30 mouse cellular contexts compared by ENCODE assay signal in the genomic region with DNA sequence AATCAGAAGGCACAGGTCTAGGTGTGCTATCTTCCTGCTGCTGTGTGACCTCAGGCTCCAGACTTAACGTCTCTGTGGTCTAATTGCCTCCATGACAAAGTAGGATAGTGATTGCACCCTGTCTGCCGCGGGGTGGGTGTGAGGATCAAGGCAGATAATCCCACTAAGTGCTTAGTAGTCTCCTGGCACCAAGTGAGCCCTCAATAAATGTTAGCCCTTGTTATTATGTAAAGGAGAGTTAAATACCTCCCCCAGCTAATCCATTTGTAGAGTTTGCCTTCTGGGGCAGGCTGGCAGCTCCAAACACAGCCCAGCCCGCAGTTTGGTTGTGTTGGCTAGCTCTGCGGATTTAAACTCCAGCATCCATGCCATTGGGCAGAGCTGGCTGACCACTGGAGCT. TPM values are rescaled to one million over a fixed set of nuclear protein-coding genes. Genes with fewer than 3 reads are reported as not detected.
A peak's percentile ranks its signal among the peaks of the same experiment; 100 is the strongest.
DNase-seq lines count a peak whose midpoint lies in the region; ATAC-seq and TF ChIP-seq lines count a peak whose summit lies in the region.
"Had no signal": no experiment of that assay in that cellular context is flagged by ENCODE, and none has a peak within 500 bp of the region (broad histone marks: within the 10 kb centered on the region; RNA-seq: fewer than 3 reads in every experiment).

No protein-coding gene starts in this region.

- no peak overlapping the region for H3K4me2 ChIP-seq in forebrain, embryonic 15.5 days (replicated peaks)
- H3K4me2 ChIP-seq in neural tube, embryonic 15.5 days, result no peak overlapping the region
- H3K4me2 ChIP-seq: embryonic facial prominence, embryonic 12.5 days; embryonic facial prominence, embryonic 15.5 days; heart, embryonic 13.5 days; hindbrain, embryonic 14.5 days had no signal

- peaks cover 49% of the 10 kb centered on the region for H3K4me1 ChIP-seq in forebrain, embryonic 15.5 days
- H3K4me1 ChIP-seq in forebrain, embryonic 10.5 days, result peaks cover 22% of the 10 kb centered on the region
- peaks cover 24% of the 10 kb centered on the region for H3K4me1 ChIP-seq in neural tube, embryonic 15.5 days
- H3K4me1 ChIP-seq: embryonic facial prominence, embryonic 12.5 days; embryonic facial prominence, embryonic 15.5 days; heart, embryonic 13.5 days had no signal

- H3K36me3 ChIP-seq in forebrain, embryonic 15.5 days, result no peaks in the 10 kb centered on the region
- no peaks in the 10 kb centered on the region for H3K36me3 ChIP-seq in forebrain, embryonic 10.5 days (replicated peaks)
- H3K36me3 ChIP-seq in neural tube, embryonic 15.5 days, result no peaks in the 10 kb centered on the region
- H3K36me3 ChIP-seq: embryonic facial prominence, embryonic 12.5 days; embryonic facial prominence, embryonic 15.5 days; heart, embryonic 10.5 days; heart, embryonic 13.5 days had no signal

- H3K27ac ChIP-seq in forebrain, embryonic 15.5 days (replicated peaks), result 0 out of 2 replicates have a peak overlapping the region, but pooled peaks have one; percentile 24
- no peak overlapping the region for H3K27ac ChIP-seq in forebrain, embryonic 10.5 days
- H3K27ac ChIP-seq in layer of hippocampus, adult 2 months, result peak overlapping the region; percentile 71
- H3K27ac ChIP-seq in neural tube, embryonic 15.5 days (replicated peaks), result no peak overlapping the region
- H3K27ac ChIP-seq: embryonic facial prominence, embryonic 12.5 days; embryonic facial prominence, embryonic 15.5 days; heart, adult 2 months; heart, embryonic 10.5 days; heart, embryonic 13.5 days; hindbrain, embryonic 14.5 days; hindbrain, postnatal 0 days had no signal

- no peak overlapping the region for H3K4me3 ChIP-seq in forebrain, embryonic 15.5 days
- no peak overlapping the region for H3K4me3 ChIP-seq in forebrain, embryonic 10.5 days
- no peak overlapping the region for H3K4me3 ChIP-seq in layer of hippocampus, adult 2 months
- H3K4me3 ChIP-seq in neural tube, embryonic 15.5 days (replicated peaks), result no peak overlapping the region
- H3K4me3 ChIP-seq: embryonic facial prominence, embryonic 12.5 days; embryonic facial prominence, embryonic 15.5 days; heart, adult 2 months; heart, embryonic 10.5 days; heart, embryonic 13.5 days had no signal

- H3K9ac ChIP-seq in forebrain, embryonic 15.5 days (replicated peaks), result no peak overlapping the region
- H3K9ac ChIP-seq in neural tube, embryonic 15.5 days (replicated peaks), result no peak overlapping the region
- H3K9ac ChIP-seq: embryonic facial prominence, embryonic 12.5 days; embryonic facial prominence, embryonic 15.5 days; heart, embryonic 13.5 days; hindbrain, embryonic 14.5 days had no signal

- no peaks in the 10 kb centered on the region for H3K27me3 ChIP-seq in forebrain, embryonic 15.5 days
- H3K27me3 ChIP-seq in forebrain, embryonic 10.5 days (ENCODE audit: poor library complexity, severe bottlenecking), result peaks cover 30% of the 10 kb centered on the region
- H3K27me3 ChIP-seq in neural tube, embryonic 15.5 days (replicated peaks), result peaks cover 2% of the 10 kb centered on the region; the same call in 1 of the 2 replicates
- H3K27me3 ChIP-seq: embryonic facial prominence, embryonic 12.5 days had no signal

- TF ChIP-seq CTCF in layer of hippocampus, adult 2 months (conservative IDR thresholded peaks at IDR 0.05), result no peak

- ATAC-seq in forebrain, embryonic 15.5 days (replicated peaks), result no peak
- ATAC-seq in neural tube, embryonic 15.5 days (ENCODE audit: low FRiP score), result no peak
- ATAC-seq: CD4-positive, CD25-positive, alpha-beta regulatory T cell, adult 4 months; hindbrain, postnatal 0 days; inflammation-experienced regulatory T-cells, adult 6 months; intestine, embryonic 16.5 days had no signal

- no peak for DNase-seq in forebrain, embryonic 10.5 days (ENCODE audit: extremely low spot score, low spot score)
- DNase-seq in layer of hippocampus, adult 2 months (ENCODE audit: low spot score in 2 of 2), result no peak
- DNase-seq in layer of hippocampus, postnatal 25 days (ENCODE audit: extremely low spot score in 1 of 2, low spot score in 1 of 2), result no peak
- peak; percentile 79 for DNase-seq in retina, postnatal 1 day
- DNase-seq in retina, embryonic 14.5 days (ENCODE audit: low spot score), result no peak
- DNase-seq in retina, postnatal 7 days (ENCODE audit: low read depth, low spot score), result peak; percentile 61
- DNase-seq: adrenal gland, adult 2 months; adrenal gland, postnatal 14 days; cerebellum, adult 11 months; cerebellum, adult 2 months; cerebellum, postnatal 10 days; cerebellum, postnatal 36 days; gastrocnemius, postnatal 10 days; gastrocnemius, postnatal 36 days; heart, adult 2 months; heart, postnatal 14 days; heart, postnatal 4 days had no signal

- no peaks in the 10 kb centered on the region for H3K9me3 ChIP-seq in forebrain, embryonic 15.5 days
- H3K9me3 ChIP-seq in forebrain, embryonic 10.5 days, result no peaks in the 10 kb centered on the region
- H3K9me3 ChIP-seq in neural tube, embryonic 15.5 days (replicated peaks), result no peaks in the 10 kb centered on the region
- H3K9me3 ChIP-seq: embryonic facial prominence, embryonic 12.5 days; embryonic facial prominence, embryonic 15.5 days; heart, embryonic 10.5 days; heart, embryonic 13.5 days had no signal

- WGBS in forebrain, embryonic 15.5 days, result 2% methylated on average over 5 of the region's 5 CpGs
- WGBS in forebrain, embryonic 10.5 days, result 11% methylated on average over 5 of the region's 5 CpGs
- 12% methylated on average over 5 of the region's 5 CpGs for WGBS in neural tube, embryonic 15.5 days

RNA-seq across cellular contexts. Expression of a gene that starts 22.8 kb away (rescaled TPM):
- polyA plus RNA-seq in forebrain, embryonic 15.5 days (2015; fragmentation: Nextera tagmentation; extraction: Ambion mirVana), result 6.2 and 6.8 TPM in 2 replicates
- polyA plus RNA-seq in forebrain, embryonic 10.5 days (2016; fragmentation: Nextera tagmentation; extraction: Ambion mirVana), result 0.05 and 0.15 TPM in 2 replicates
- 100 to 1,000 TPM; 202 to 204 TPM for total RNA-seq in layer of hippocampus, adult 2 months (2021)
- 100 to 1,000 TPM; 175 to 188 TPM for total RNA-seq in layer of hippocampus, postnatal 25 days (2021)
- polyA plus RNA-seq in neural tube, embryonic 15.5 days (2015; fragmentation: Nextera tagmentation; extraction: Ambion mirVana), result 9.8 and 10.6 TPM in 2 replicates
- total RNA-seq: granulocyte monocyte progenitor cell, adult 5-6 weeks had no signal
- polyA plus RNA-seq: C2C12; heart, embryonic 10.5 days had no signal

Comparison
In these comparisons a context has a peak if more than half of its experiments do, and no peak if none do; other contexts are left out.
1. H3K27ac ChIP-seq: peak in forebrain, embryonic 15.5 days (single experiment) and layer of hippocampus, adult 2 months (single experiment); none in forebrain, embryonic 10.5 days (single experiment) and neural tube, embryonic 15.5 days (single experiment).
2. DNase-seq: peak in retina, postnatal 1 day (single experiment) and retina, postnatal 7 days (single experiment); none in forebrain, embryonic 10.5 days (single experiment), layer of hippocampus, adult 2 months (0 of 2), layer of hippocampus, postnatal 25 days (0 of 2) and retina, embryonic 14.5 days (single experiment).